Mouse (Mus musculus) megakaryocyte-erythroid progenitor cell, adult 5-6 weeks (primary cell): ENCODE data around the gene Zbp1. TPM values are rescaled to one million over a fixed set of nuclear protein-coding genes. Genes with fewer than 3 reads are reported as not detected.
A peak's percentile ranks its signal among the peaks of the same experiment; 100 is the strongest.

Experiments used
- ATAC-seq: replicated peaks from 2 replicates; pipeline ENCODE4 v1.8.0; 2016; ENCODE audit warnings: mild to moderate bottlenecking, inconsistent platforms; ENCODE audit not compliant: severe bottlenecking, poor library complexity, low FRiP score, low TSS enrichment
- total RNA-seq, 2 experiments: library from RNA; stranded (forward) in 1 of 2; stranded (reverse) in 1 of 2; fragments of 200-1000, 215-1000 nt in 1 of 2; fragments of >200 nt in 1 of 2; fragmentation: Nextera tagmentation in 1 of 2; gene quantifications; 2 replicates each; pipeline ENCODE4 v1.2.3; 2014 to 2017

The Zbp1 gene
- total RNA-seq (2014; fragmentation: Nextera tagmentation), result 1.3 and 2.5 TPM in 2 replicates
- total RNA-seq (2017), result 4.8 TPM in 1 of 2 replicates, not detected in the other

DNA sequence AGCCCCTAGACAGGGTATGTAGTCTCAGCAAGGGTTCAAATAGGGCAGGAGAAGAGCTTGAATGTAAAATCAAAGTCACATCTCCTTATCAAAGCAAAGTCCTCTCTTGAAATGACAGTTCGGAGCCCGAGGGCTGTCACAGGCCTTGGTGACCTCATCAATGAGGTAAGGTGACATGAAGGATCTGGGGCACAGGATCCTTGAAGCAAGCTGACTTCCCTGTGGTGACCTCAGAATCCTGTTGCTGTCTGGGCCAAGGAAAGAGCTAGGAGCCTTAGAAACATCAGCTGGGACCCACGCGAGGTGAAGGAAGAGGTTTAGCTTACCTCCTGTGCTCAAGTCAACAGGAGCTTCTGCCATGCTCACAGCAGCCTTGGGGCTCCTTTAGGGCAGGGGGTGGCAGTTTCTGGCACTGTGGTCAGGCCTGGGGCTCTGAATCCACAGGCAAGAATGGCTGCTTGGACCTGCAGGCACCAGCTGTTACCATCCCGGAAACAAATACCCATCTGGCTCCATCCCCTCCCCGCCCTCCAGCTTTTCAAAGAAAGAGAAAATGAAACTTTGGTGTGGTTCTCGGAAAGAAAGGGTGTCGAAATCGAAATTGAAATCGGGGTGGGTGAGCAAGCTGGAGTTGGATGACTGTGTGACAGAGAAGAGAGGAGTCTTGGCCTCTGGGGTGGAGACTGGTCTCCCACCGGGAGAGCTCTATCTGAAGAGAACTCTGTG, at the start of gene Zbp1:
TSS of gene Zbp1 (minus strand) at position 508 of the 726 bp plus-strand sequence.
- ATAC-seq, result 0 out of 2 replicates have a peak, but pooled peaks have one; percentile 21

DNA sequence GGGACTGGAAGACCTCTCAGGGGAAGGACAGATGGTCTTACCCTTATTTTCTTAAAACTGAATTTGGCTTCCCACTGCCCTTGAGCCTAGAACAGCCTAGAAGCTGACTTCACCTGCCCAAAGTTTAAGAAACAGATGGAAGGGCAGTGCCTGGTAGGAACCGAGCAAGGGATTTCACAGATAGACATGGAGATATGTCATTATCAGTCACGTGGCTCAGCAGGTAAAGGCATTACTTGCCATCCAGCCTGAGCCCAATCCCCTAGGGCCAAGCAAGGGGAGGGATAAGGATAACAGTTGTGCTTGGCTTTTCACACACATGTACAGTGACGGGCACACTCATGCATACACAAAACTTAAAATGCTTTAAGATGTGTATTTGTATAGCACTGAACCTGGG, 48.8 kb upstream of the Zbp1 start:
- no peak for ATAC-seq

DNA sequence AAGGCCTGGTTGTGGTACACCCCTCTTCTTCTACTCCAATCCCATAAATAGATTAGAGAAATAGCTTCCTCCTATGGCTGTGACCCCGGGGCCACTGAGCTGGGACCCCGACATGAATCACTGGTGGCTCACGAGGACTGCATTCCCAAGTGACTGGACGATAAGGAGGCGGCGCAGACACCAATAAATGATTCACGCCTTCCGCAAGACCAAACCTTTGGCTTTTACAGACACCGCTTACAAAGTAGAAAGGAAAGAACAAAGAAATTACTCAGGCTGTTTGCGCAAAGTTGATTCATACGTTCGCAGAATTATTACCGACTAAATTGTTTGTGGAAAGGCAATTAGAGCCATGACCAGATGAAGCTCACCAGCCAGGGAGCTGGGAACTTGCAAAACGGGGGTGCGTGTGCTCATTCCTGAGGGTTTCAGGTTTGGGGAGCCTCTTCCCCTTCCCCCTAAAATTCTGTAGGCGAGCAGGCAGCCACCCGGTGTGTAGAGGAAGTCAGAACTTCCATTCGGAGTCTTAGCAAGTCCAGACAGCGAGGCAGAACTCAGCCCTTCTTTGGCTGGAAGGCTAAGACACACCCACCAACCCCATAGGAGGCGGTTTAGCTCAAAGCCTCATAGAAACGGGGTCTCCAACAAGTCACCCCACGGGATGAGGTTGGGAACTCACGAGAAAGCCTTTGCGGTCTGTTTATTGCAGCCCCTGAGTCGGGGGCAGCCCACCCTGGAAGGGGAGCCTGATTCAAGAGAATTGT, 47.8 kb upstream of the Zbp1 start:
- no peak for ATAC-seq

DNA sequence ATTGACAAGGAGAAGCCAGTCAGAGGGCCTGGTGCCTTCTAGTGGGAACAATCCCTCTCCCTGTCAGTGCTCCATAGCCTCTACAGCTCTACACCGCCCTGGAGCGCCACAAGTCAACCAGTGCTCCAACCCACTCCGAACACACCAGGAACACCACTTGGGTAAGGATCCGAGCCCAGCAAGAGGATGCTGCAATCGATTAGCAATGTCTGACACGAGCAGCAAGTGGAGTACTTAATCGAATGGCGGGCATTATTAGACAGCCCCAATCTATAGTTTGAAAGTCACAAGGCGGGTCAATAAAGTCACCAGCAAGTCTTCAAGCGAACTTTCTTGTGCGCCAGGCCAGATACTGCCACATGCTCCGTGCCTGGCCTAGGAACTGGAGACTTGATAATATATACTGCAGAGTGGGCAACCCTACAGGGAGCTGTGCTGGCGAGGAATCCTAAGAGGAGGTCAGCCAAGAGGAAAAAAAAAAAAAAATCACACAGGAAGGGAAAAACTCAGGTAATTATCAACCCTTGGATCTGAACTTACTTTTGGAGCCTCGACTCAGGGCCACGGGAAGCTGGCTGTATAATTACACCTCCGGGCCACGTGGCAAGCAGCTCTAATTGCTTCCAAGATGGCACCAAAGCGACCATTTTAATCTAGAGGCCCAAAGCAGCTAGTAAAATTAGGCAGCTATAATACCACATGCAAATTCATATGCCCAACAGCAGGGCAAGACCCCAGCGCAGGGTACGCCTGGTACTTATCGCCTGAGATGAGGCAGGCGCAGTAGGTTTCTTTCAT, 46.9 kb upstream of the Zbp1 start:
- ATAC-seq, result no peak

DNA sequence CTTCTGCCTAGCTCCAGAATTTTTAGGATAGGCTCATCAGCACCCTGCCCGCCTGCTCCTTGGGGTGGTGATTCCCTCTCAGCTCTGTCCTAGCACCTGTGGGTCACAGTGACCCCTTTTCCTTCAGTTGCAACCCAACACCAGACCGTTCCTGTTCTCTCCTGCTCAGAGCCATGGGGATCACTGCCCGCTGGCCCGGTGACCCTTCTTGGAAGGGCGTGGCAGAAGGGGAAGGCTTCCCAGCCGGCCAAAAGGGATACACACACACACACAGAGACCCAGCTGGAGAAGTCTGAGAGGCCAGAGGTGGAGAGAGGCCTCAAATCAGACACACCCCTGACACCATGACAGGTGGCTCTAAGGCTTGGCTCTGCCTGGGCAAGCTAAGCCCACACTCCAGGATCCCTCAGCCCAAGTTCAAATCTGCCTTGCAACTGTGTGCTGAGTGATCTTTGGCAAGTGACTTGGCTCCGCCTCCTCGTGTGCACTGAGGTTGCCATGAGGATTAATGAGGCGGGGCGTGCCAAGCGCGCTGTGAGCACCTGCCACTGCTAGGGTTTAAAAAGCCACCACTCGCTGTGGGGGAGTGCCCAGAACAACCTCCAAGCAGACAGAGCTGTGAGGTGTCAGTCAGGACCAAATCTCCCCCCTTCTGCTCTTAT, 45.9 kb upstream of the Zbp1 start:
- ATAC-seq, result peak; percentile 59

DNA sequence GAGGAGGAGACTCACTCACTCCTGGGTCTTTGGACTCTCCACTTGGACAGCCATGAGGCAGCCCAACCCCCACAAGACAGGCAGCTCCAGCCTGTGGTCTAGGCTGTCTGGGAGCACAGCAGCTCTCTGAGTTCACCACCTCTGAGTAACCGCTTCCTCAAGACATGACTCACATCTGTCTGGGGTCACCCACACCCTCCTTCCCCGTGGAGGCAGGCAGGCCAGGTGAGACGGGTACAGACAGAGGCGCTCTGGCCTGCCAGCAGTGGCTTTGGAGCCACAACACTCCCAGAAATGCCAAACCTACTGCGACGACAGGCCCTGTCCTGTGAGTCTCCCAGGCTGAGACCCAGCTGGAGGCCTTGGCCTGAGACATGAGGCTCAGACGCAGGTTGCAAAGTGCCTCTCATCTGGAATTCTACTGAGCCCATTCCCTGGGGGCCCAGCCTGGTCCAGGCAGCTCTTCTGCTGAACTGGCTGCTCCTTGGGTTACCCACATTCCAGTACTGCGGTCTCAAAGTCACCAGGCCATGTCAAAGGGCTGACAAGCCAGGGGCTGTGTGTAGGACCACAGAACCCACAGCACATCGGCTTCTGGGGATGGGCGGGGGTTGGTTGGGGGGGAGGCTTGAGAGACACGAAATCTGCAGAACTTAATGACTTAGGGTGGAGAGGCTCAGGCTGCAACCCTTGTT, 45.1 kb upstream of the Zbp1 start:
- ATAC-seq, result no peak

DNA sequence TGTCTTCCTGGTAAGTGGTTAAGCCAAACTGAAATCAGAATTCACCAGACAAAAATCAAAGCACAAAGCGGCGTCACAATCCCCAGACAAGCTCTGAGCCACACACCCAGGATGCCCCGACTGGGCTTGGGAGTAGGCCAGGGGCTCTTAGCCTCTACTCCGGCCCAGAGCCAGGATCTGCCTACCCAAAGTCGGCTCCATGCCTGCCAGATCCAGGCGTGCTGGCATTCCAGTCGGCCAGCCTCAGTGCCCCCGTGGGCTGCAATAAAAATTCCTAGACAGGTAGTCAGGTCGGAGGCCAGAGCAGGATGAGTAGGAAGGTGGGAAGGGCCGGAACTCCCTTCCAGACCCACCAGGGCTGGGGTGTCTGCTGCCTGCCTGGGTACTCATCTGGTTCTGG, 42.8 kb upstream of the Zbp1 start:
- ATAC-seq, result no peak

DNA sequence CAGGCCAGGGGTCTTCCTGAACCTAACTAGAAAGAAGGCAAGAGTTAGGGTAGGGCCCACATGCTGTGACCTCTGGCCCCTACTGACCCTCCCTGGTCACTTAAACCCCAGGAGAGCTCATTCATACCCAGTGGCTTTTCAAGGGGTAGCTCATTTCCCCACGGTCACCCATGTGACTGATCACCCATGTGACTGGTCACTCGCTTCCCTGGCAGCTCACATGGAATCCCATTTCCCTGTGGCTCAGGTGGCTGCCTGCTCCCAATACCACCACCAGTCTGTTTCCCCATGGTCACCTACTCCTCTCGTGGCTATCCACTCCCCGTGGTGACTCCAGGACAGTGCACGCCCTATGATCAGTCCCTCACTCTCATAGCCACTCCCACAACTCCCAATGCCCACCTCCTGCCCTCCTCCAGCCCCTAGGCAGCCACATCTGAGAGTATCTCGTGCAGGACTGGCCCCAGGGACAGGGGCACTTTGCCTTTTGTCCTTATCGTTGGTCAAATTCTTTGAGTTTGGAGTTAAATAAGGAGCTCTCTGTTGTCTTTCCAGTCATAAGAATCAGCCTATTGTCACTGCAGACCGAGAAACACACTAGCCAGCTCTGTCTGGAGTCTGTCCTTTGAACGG, 39.9 kb upstream of the Zbp1 start:
- ATAC-seq, result no peak

DNA sequence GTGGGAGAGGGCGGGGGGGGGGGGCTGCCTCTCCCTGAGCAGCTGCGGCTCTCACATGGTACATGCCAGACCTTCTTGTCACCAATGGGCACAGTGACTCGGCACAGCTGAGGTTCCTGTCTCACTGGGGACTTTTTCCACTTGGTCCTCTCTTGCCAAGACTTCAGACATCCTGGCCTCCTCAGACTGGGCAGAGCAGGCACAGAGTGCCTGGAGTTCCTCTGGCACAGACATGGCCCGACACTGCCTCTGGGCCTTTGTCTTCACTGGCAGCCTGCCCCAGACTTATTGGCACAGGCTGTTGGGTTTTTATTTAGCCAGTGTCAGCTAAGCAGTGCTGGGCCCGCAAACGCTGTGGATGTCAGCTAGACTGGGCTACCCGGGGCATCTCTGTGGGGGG, 38.9 kb upstream of the Zbp1 start:
- ATAC-seq, result no peak

DNA sequence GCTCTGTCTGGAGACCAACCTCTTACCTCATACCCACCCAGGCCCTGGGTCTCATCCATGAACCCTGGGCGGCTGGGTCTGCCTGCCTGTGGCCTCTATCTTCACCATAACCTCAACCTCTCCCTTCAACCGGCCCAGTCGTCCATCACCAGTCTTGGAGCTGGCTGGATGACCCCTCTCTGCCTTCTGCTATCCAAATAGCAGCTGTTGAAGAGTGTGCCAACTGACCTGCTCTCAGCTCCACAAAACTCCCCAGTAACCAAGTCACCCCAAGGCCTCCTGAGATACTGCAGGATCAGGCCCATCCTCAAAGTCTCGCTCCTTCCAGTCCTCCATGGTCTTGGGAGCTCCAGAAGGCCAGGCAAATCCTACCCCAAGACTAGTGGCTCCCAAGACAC, 37.8 kb upstream of the Zbp1 start:
- no peak for ATAC-seq

DNA sequence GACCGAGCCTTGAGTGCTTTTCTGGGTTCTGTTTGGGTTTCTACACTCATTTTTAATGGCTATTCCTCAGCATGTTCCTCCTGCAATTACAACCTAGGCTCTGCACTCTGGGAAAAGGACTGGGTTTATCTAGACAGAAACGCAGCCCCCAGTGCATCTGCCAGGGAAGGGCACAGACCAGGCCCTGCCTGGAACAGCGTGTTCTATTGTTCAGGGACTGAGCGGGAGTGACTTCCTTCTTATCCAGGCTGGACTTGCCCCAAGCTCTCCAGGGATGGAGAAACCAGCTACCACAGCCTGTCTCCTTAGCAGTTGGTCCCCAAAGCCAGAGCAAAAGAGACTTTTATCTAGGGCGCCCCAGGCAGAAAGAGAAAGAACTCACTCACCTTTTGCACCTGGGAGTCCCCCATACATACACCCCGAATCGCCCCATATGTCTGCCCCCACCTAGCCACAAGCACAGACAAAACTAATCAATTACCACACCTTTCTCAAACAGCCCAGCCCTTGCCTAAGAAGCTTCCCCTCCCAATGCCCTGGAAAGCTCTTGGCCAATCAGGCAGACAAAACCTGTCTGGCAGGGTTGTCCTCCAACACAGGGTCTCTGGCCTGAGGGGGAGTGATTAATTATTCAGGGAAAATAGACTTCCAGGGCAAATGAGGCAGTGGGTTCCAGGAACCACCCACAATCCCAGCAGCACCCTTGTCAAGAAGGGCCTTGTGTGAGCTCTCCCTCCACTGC, 37.3 kb upstream of the Zbp1 start:
- ATAC-seq, result no peak

DNA sequence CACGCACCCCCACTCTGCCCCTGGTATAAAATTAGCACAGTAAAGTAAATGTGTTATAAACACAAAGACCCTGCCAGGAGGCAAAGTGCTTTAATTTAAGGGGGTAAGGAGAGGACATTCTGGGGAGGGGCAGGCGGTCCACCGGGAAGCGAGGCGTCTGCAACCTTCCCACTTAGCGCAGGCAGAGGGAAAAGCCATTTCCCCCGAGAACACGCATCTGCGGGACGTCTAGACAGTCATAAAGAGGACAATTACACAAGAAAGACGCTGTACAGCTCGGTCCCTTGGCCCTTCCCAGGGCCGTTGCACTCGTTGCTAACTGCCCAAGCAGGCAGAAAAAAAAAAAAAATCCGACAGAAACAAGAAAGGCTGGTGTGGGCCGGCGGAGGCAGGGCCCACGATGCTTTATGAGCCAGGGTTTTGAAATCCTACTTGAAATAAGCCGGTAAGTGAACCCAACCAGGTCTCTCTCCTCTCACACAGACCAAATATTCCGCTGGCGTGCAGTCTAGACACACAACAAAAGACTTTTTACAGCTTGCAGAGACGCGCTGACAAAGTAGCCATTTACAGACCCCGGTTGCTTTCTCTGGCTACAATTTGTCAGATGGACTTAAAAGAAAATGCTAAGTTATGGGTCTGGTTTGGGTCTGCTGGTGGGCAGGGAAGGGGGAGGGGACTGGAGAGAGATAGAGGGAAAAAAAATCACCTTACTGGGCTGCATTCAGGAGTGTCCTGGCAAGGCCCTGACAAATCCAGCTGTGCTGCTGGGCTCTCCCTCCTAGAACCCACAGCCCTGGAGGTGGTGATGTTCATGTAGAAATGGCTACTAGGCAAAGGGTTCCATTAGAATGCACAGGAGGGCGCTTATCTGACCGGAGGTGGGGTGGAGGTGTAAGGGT, 35.3 kb upstream of the Zbp1 start:
- ATAC-seq, result no peak

DNA sequence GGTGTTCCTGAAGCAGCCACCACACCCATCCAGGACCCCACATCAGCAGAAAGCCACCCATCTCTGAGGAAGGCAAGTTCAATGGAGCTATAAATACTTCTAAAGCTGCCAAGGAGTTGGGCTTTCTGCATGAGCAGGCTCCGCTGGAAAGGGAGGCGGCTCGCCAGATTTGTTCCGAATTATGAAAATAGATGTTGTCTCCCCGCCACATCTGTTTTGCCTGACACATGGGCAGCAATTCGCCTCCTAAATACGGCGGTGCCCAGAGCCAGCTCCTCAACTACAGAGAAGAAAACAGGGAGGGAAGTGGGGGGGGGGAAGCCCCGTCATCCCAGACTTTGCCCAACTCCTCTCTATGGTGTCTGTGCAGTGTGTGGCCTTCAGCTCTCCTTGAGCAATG, 33.0 kb upstream of the Zbp1 start:
- no peak for ATAC-seq

DNA sequence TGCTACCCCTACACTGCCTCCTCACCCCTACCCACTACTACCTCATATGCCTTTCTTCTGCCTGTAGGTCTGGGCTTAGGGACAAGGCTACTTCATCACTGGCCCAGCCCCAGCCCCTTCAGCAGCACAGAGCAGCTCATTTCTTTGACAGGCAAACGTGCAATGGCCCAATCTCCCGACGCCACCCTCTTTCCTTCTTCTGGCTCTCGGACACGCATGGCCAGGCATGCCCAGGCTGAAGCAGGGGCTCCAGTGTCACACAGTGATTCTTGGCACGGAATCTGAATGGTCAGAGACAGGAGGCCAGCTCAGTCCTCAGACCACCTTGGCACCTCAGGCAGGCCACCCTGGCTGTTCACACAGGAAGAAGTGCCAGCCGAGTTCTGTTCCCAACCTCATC, 32.4 kb upstream of the Zbp1 start:
- no peak for ATAC-seq

DNA sequence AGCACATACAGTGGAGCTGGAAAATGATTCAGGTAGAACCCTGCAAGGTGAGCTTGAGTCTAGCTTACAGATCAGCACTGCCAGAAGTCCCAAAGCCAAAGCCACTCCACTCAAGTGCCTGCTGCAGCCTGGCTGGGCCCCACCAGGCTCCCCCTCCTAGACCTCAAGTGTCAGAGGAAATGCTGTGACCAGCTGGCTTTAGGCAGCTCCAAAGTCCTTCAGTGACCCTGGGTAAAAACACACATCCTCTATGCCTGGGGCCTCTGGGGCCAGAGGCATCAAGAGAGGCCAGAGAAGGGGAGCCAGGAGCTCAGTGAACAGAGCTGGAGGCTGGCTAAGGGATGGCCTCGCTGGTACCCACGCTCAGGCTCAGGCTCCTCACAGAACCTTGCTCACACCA, 31.7 kb upstream of the Zbp1 start:
- no peak for ATAC-seq

DNA sequence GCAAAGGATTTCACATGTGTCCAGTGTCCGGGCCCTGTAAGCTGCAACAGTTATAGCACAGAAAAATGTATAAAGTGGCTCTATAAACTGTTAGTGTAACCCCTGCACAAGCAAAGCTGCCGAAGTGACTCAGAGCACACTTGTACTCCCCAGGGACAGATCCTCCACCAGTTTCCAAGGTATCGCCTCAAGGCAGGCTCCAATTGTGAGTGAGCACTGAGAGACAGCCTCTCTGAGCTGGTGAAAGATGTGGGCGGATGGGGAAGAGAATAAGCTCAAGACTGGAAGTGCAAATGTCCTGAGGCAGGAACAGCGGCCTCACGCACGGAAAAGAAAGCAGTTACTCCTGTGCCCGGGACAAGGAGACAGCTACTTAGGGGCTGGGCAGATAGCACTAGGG, 31.2 kb upstream of the Zbp1 start:
- no peak for ATAC-seq

DNA sequence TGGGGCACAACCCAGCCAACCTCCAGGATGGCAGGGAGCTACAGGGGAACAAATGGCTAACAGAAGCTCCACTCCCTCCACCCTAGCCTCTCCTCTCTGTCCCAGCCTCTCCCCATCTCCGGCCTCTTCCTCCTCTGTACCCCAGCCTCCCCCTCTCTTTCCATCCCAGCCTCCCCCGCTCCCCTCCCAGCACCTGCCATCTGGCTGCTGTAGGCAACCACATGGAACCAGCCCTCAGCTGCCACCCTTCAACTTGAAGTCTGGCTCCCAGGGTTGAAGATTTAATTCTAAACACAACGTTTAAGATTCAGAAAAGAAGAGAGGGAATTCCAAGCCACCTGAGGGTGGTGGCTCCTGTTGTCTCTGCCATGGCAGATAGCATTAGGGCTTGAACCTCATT, 30.7 kb upstream of the Zbp1 start:
- no peak for ATAC-seq
